Mouse (Mus musculus): ENCODE measurements at regions not wholly inside any gene's neighbourhood (a gene's known extent, or its start where the extent isn't known, plus 50 kb on each side); places are given as distances from the start of the nearest gene placed in this dataset.

GRCm38 (mm10) chr3:156301302-156301701, 260.3 kb upstream of the Negr1 start:
- H3K4me1 ChIP-seq = peaks cover 8% of the 10 kb centered on the region
- no peak overlapping the region for H3K27ac ChIP-seq
- H3K27me3 ChIP-seq = no peaks in the 10 kb centered on the region
- no peak overlapping the region for H3K4me3 ChIP-seq
- H3K9me3 ChIP-seq (replicated peaks) = no peaks in the 10 kb centered on the region
- WGBS = 70% methylated on average over 1 of the region's 1 CpGs
- no peak overlapping the region for H3K4me2 ChIP-seq (replicated peaks)
- ATAC-seq (ENCODE audit: low FRiP score) = no peak
- H3K36me3 ChIP-seq = no peaks in the 10 kb centered on the region
- no peak overlapping the region for H3K9ac ChIP-seq

- no peaks in the 10 kb centered on the region for H3K9me3 ChIP-seq (replicated peaks)
- no peak overlapping the region for H3K9ac ChIP-seq
- no peak overlapping the region for H3K27ac ChIP-seq
- H3K27me3 ChIP-seq = no peaks in the 10 kb centered on the region
- peaks cover 8% of the 10 kb centered on the region for H3K4me1 ChIP-seq
- H3K4me3 ChIP-seq = no peak overlapping the region
- no peak for ATAC-seq (ENCODE audit: low FRiP score)
- WGBS = 83% methylated on average over 3 of the region's 3 CpGs
- H3K4me2 ChIP-seq (replicated peaks) = no peak overlapping the region
- no peaks in the 10 kb centered on the region for H3K36me3 ChIP-seq
Measured at GRCm38 (mm10) chr3:156301745-156302144, 259.8 kb upstream of the Negr1 start.

GRCm38 (mm10) chr3:156304174-156304573, 257.4 kb upstream of the Negr1 start:
- H3K4me2 ChIP-seq (replicated peaks) = no peak overlapping the region
- peaks cover 8% of the 10 kb centered on the region for H3K4me1 ChIP-seq
- no peak overlapping the region for H3K4me3 ChIP-seq
- no peaks in the 10 kb centered on the region for H3K27me3 ChIP-seq
- no peak; the same call in 1 of the 2 replicates for ATAC-seq (ENCODE audit: low FRiP score)
- WGBS = 21% methylated on average over 4 of the region's 4 CpGs
- H3K27ac ChIP-seq = no peak overlapping the region
- H3K36me3 ChIP-seq = no peaks in the 10 kb centered on the region
- no peak overlapping the region for H3K9ac ChIP-seq
- no peaks in the 10 kb centered on the region for H3K9me3 ChIP-seq (replicated peaks)

- Histone ChIP-seq H3K27ac (no peak overlapping the region), H3K36me3 (no peaks in the 10 kb centered on the region), H3K27me3 (no peaks in the 10 kb centered on the region), H3K4me3 (no peak overlapping the region), H3K4me1 (peaks cover 8% of the 10 kb centered on the region), H3K9me3 (replicated peaks) (no peaks in the 10 kb centered on the region), H3K9ac (no peak overlapping the region), H3K4me2 (replicated peaks) (no peak overlapping the region)
- no peak for ATAC-seq (ENCODE audit: low FRiP score)
Measured at GRCm38 (mm10) chr3:156305064-156305463, 256.5 kb upstream of the Negr1 start.

GRCm38 (mm10) chr3:156335033-156335793, 226.4 kb upstream of the Negr1 start:
- H3K9me3 ChIP-seq (replicated peaks) = no peaks in the 10 kb centered on the region
- H3K4me3 ChIP-seq = no peak overlapping the region
- no peaks in the 10 kb centered on the region for H3K36me3 ChIP-seq
- H3K4me1 ChIP-seq = no peaks in the 10 kb centered on the region
- H3K27me3 ChIP-seq = no peaks in the 10 kb centered on the region
- 75% methylated on average over 6 of the region's 6 CpGs for WGBS
- ATAC-seq (ENCODE audit: low FRiP score) = no peak
- no peak overlapping the region for H3K27ac ChIP-seq
- no peak overlapping the region for H3K4me2 ChIP-seq (replicated peaks)
- no peak overlapping the region for H3K9ac ChIP-seq

- no peak for ATAC-seq (ENCODE audit: low FRiP score)
Measured at GRCm38 (mm10) chr3:156341484-156341883, 220.1 kb upstream of the Negr1 start.

GRCm38 (mm10) chr3:156351727-156352126, 209.9 kb upstream of the Negr1 start:
- no peak for ATAC-seq (ENCODE audit: low FRiP score)
- 58% methylated on average over 4 of the region's 4 CpGs for WGBS
- no peak overlapping the region for H3K4me2 ChIP-seq (replicated peaks)

More at GRCm38 (mm10) chr3:156341484-156341883, 220.1 kb upstream of the Negr1 start:
- Histone ChIP-seq H3K27ac (no peak overlapping the region), H3K4me3 (no peak overlapping the region), H3K9me3 (replicated peaks) (no peaks in the 10 kb centered on the region), H3K9ac (no peak overlapping the region), H3K4me2 (replicated peaks) (no peak overlapping the region), H3K27me3 (no peaks in the 10 kb centered on the region), H3K36me3 (no peaks in the 10 kb centered on the region), H3K4me1 (no peaks in the 10 kb centered on the region)
- 97% methylated on average over 1 of the region's 1 CpGs for WGBS

GRCm38 (mm10) chr3:156353430-156353829, 208.2 kb upstream of the Negr1 start:
- H3K9me3 ChIP-seq (replicated peaks) = no peaks in the 10 kb centered on the region
- no peak overlapping the region for H3K9ac ChIP-seq
- H3K36me3 ChIP-seq = no peaks in the 10 kb centered on the region
- H3K27me3 ChIP-seq = no peaks in the 10 kb centered on the region
- no peak overlapping the region for H3K4me3 ChIP-seq
- no peak overlapping the region for H3K27ac ChIP-seq
- H3K4me2 ChIP-seq (replicated peaks) = no peak overlapping the region
- ATAC-seq (ENCODE audit: low FRiP score) = no peak; the same call in 1 of the 2 replicates
- 50% methylated on average over 3 of the region's 3 CpGs for WGBS
- H3K4me1 ChIP-seq = no peaks in the 10 kb centered on the region

More at GRCm38 (mm10) chr3:156351727-156352126, 209.9 kb upstream of the Negr1 start:
- no peak overlapping the region for H3K27ac ChIP-seq
- no peaks in the 10 kb centered on the region for H3K9me3 ChIP-seq (replicated peaks)
- H3K27me3 ChIP-seq = no peaks in the 10 kb centered on the region
- no peak overlapping the region for H3K4me3 ChIP-seq
- no peak overlapping the region for H3K9ac ChIP-seq
- no peaks in the 10 kb centered on the region for H3K4me1 ChIP-seq
- H3K36me3 ChIP-seq = no peaks in the 10 kb centered on the region

- 66% methylated on average over 9 of the region's 9 CpGs for WGBS
- Histone ChIP-seq H3K36me3 (no peaks in the 10 kb centered on the region), H3K4me2 (replicated peaks) (no peak overlapping the region), H3K27ac (no peak overlapping the region), H3K9ac (no peak overlapping the region), H3K4me1 (no peaks in the 10 kb centered on the region), H3K27me3 (no peaks in the 10 kb centered on the region), H3K9me3 (replicated peaks) (no peaks in the 10 kb centered on the region), H3K4me3 (no peak overlapping the region)
- ATAC-seq (ENCODE audit: low FRiP score) = no peak
Measured at GRCm38 (mm10) chr3:156353841-156354473, 207.6 kb upstream of the Negr1 start.

- Histone ChIP-seq H3K9me3 (replicated peaks) (no peaks in the 10 kb centered on the region), H3K36me3 (no peaks in the 10 kb centered on the region), H3K4me2 (replicated peaks) (no peak overlapping the region), H3K4me1 (no peaks in the 10 kb centered on the region), H3K9ac (no peak overlapping the region), H3K27me3 (no peaks in the 10 kb centered on the region), H3K4me3 (no peak overlapping the region), H3K27ac (no peak overlapping the region)
- 84% methylated on average over 3 of the region's 3 CpGs for WGBS
- ATAC-seq (ENCODE audit: low FRiP score) = no peak
Measured at GRCm38 (mm10) chr3:156368669-156369343, 192.8 kb upstream of the Negr1 start.

GRCm38 (mm10) chr3:156376717-156377116, 184.9 kb upstream of the Negr1 start:
- H3K9me3 ChIP-seq (replicated peaks) = no peaks in the 10 kb centered on the region
- no peaks in the 10 kb centered on the region for H3K36me3 ChIP-seq
- H3K4me3 ChIP-seq = no peak overlapping the region
- H3K27ac ChIP-seq = no peak overlapping the region
- no peak for ATAC-seq (ENCODE audit: low FRiP score)
- no peak overlapping the region for H3K9ac ChIP-seq
- H3K27me3 ChIP-seq = no peaks in the 10 kb centered on the region
- H3K4me2 ChIP-seq (replicated peaks) = no peak overlapping the region
- no peaks in the 10 kb centered on the region for H3K4me1 ChIP-seq

GRCm38 (mm10) chr3:156382919-156383318, 178.7 kb upstream of the Negr1 start:
- no peak for ATAC-seq (ENCODE audit: low FRiP score)
- Histone ChIP-seq H3K4me3 (no peak overlapping the region), H3K4me1 (no peaks in the 10 kb centered on the region), H3K27ac (no peak overlapping the region), H3K4me2 (replicated peaks) (no peak overlapping the region), H3K9ac (no peak overlapping the region), H3K36me3 (no peaks in the 10 kb centered on the region), H3K27me3 (no peaks in the 10 kb centered on the region), H3K9me3 (replicated peaks) (no peaks in the 10 kb centered on the region)
